Comparison of ENCODE assay signal across 10 mouse cellular contexts in genomic region chr11:86580319-86581113, GRCm38 (mm10). TPM values are rescaled to one million over a fixed set of nuclear protein-coding genes. Genes with fewer than 3 reads are reported as not detected.
DNase-seq lines count a peak whose midpoint lies in the region; TF ChIP-seq lines count a peak whose summit lies in the region.
"Had no signal": no experiment of that assay in that cellular context is flagged by ENCODE, and none has a peak within 500 bp of the region (broad histone marks: within the 10 kb centered on the region; RNA-seq: fewer than 3 reads in every experiment).

No protein-coding gene starts in this region.

- H3K9me3 ChIP-seq in midbrain, embryonic 10.5 days (replicated peaks) = no peaks in the 10 kb centered on the region
- H3K9me3 ChIP-seq: midbrain, embryonic 12.5 days had no signal

- peak; percentile 63 to 79 for DNase-seq in lung, adult 18-20 months
- DNase-seq in lung, postnatal 10 days = no peak
- DNase-seq in kidney, postnatal 10 days = peak; percentile 49
- no peak for DNase-seq in midbrain, embryonic 10.5 days (ENCODE audit: low spot score)
- no peak for DNase-seq in frontal cortex, postnatal 10 days (ENCODE audit: low spot score in 2 of 2)
- no peak for DNase-seq in MN1 (ENCODE audit: low spot score)
- DNase-seq: cerebellum, adult 11 months had no signal

- 45% methylated on average over 9 of the region's 9 CpGs for WGBS in bone marrow, adult 2 months
- WGBS in small intestine, adult 2 months = 16% methylated on average over 9 of the region's 9 CpGs
- WGBS in midbrain, embryonic 10.5 days = 86% methylated on average over 9 of the region's 9 CpGs

- peaks cover 12% of the 10 kb centered on the region for H3K4me1 ChIP-seq in bone marrow, adult 2 months (ENCODE audit: control insufficient read depth, insufficient read depth, low read length)
- peaks cover 32% of the 10 kb centered on the region for H3K4me1 ChIP-seq in small intestine, adult 2 months (ENCODE audit: control insufficient read depth, insufficient read depth, insufficient read length, low read length)
- H3K4me1 ChIP-seq in midbrain, embryonic 10.5 days = peaks cover 18% of the 10 kb centered on the region
- H3K4me1 ChIP-seq: midbrain, embryonic 12.5 days had no signal

- no peaks in the 10 kb centered on the region for H3K27me3 ChIP-seq in small intestine, adult 2 months (ENCODE audit: control insufficient read depth, insufficient read depth, low read length)
- H3K27me3 ChIP-seq in midbrain, embryonic 10.5 days (ENCODE audit: low read depth, poor library complexity, severe bottlenecking) = no peaks in the 10 kb centered on the region
- H3K27me3 ChIP-seq: midbrain, embryonic 12.5 days had no signal

- no peak for TF ChIP-seq CTCF in bone marrow, adult 2 months (IDR thresholded peaks at IDR 0.05; ENCODE audit: control insufficient read depth, insufficient read depth, low read length)
- TF ChIP-seq CTCF in small intestine, adult 2 months (IDR thresholded peaks at IDR 0.05; ENCODE audit: extremely low read depth, insufficient read length, insufficient replicate concordance, low read depth, low read length) = no peak

- H3K36me3 ChIP-seq in small intestine, adult 2 months (ENCODE audit: control insufficient read depth, insufficient read depth, low read length) = peaks cover 20% of the 10 kb centered on the region
- no peaks in the 10 kb centered on the region for H3K36me3 ChIP-seq in midbrain, embryonic 10.5 days

- TF ChIP-seq POLR2A in bone marrow, adult 2 months (IDR thresholded peaks at IDR 0.05; ENCODE audit: borderline replicate concordance, control insufficient read depth, low read depth, low read length) = no peak
- no peak for TF ChIP-seq POLR2A in small intestine, adult 2 months (IDR thresholded peaks at IDR 0.05; ENCODE audit: low read depth, low read length)

- peak overlapping the region; percentile 86 for H3K27ac ChIP-seq in bone marrow, adult 2 months (ENCODE audit: control insufficient read depth, insufficient read depth, low read depth, low read length, poor library complexity)
- peak overlapping the region; percentile 97 for H3K27ac ChIP-seq in small intestine, adult 2 months (ENCODE audit: insufficient read depth, low read depth, low read length)
- no peak overlapping the region for H3K27ac ChIP-seq in midbrain, embryonic 10.5 days (replicated peaks)
- H3K27ac ChIP-seq: midbrain, embryonic 12.5 days had no signal

- peak overlapping the region; percentile 69 for H3K4me3 ChIP-seq in bone marrow, adult 2 months (replicated peaks; ENCODE audit: control insufficient read depth, low read depth, low read length)
- H3K4me3 ChIP-seq in small intestine, adult 2 months (ENCODE audit: low read depth, low read length) = peak overlapping the region; percentile 26
- no peak overlapping the region for H3K4me3 ChIP-seq in midbrain, embryonic 10.5 days
- H3K4me3 ChIP-seq: midbrain, embryonic 12.5 days had no signal

RNA-seq across cellular contexts. Expression of gene Tubd1, which starts 35.7 kb away (rescaled TPM):
- 5.3 and 13.6 TPM in 2 replicates for polyA plus RNA-seq in bone marrow, adult 2 months (2011; ENCODE audit: insufficient read depth, insufficient read length, low replicate concordance, missing spikeins)
- 0.93 and 1.2 TPM in 2 replicates for polyA plus RNA-seq in small intestine, adult 2 months (2012; rRNA removed)
- 13.0 and 14.8 TPM in 2 replicates for polyA plus RNA-seq in midbrain, embryonic 10.5 days (2016; fragmentation: Nextera tagmentation; extraction: Ambion mirVana)

RNA-seq across cellular contexts. Expression of gene Rps6kb1, which starts 35.9 kb away (rescaled TPM):
- 12.1 and 31.4 TPM in 2 replicates for polyA plus RNA-seq in bone marrow, adult 2 months (2011; ENCODE audit: insufficient read depth, insufficient read length, low replicate concordance, missing spikeins)
- 1.5 and 3.9 TPM in 2 replicates for polyA plus RNA-seq in small intestine, adult 2 months (2012; rRNA removed)
- 56.2 and 58.3 TPM in 2 replicates for polyA plus RNA-seq in midbrain, embryonic 10.5 days (2016; fragmentation: Nextera tagmentation; extraction: Ambion mirVana)

Comparison
In these comparisons a context has a peak if more than half of its experiments do, and no peak if none do; other contexts are left out.
1. DNase-seq: peak in lung, adult 18-20 months (2 of 2) and kidney, postnatal 10 days (single experiment); none in lung, postnatal 10 days (single experiment), midbrain, embryonic 10.5 days (single experiment), frontal cortex, postnatal 10 days (0 of 2) and MN1 (single experiment).